Mouse (Mus musculus): ENCODE results near the gene Dst.

The Dst gene

GRCm38 (mm10) chr1:34127714-34128474, 219.9 kb downstream of the Dst start:
- DNase-seq (ENCODE audit: low read depth, low spot score): peak; percentile 97

- DNase-seq (ENCODE audit: low read depth, low spot score): no peak
Measured at GRCm38 (mm10) chr1:34128796-34129195, 220.8 kb downstream of the Dst start.

GRCm38 (mm10) chr1:34129691-34130090, 221.7 kb downstream of the Dst start:
- no peak for DNase-seq (ENCODE audit: low read depth, low spot score)

GRCm38 (mm10) chr1:34130804-34131203, 222.8 kb downstream of the Dst start:
- DNase-seq (ENCODE audit: low read depth, low spot score): no peak

GRCm38 (mm10) chr1:34132875-34133274, 224.8 kb downstream of the Dst start:
- DNase-seq (ENCODE audit: low read depth, low spot score): no peak

GRCm38 (mm10) chr1:34135535-34135934, 227.5 kb downstream of the Dst start:
- DNase-seq (ENCODE audit: low read depth, low spot score): no peak

- peak; percentile 67 for DNase-seq (ENCODE audit: low read depth, low spot score)
Measured at GRCm38 (mm10) chr1:34139191-34139853, 231.3 kb downstream of the Dst start.

GRCm38 (mm10) chr1:34139871-34140471, 231.9 kb downstream of the Dst start:
- DNase-seq (ENCODE audit: low read depth, low spot score): peak; percentile 86

- no peak for DNase-seq (ENCODE audit: low read depth, low spot score)
Measured at GRCm38 (mm10) chr1:34140686-34141085, 232.7 kb downstream of the Dst start.

- DNase-seq (ENCODE audit: low read depth, low spot score): no peak
Measured at GRCm38 (mm10) chr1:34142951-34143580, 235.0 kb downstream of the Dst start.

GRCm38 (mm10) chr1:34144826-34145225, 236.8 kb downstream of the Dst start:
- no peak for DNase-seq (ENCODE audit: low read depth, low spot score)

GRCm38 (mm10) chr1:34148039-34148438, 240.0 kb downstream of the Dst start:
- DNase-seq (ENCODE audit: low read depth, low spot score): peak; percentile 44

- DNase-seq (ENCODE audit: low read depth, low spot score): peak; percentile 79
Measured at GRCm38 (mm10) chr1:34150416-34151093, 242.5 kb downstream of the Dst start.

GRCm38 (mm10) chr1:34152683-34153082, 244.7 kb downstream of the Dst start:
- DNase-seq (ENCODE audit: low read depth, low spot score): no peak

- DNase-seq (ENCODE audit: low read depth, low spot score): no peak
Measured at GRCm38 (mm10) chr1:34156058-34156457, 248.0 kb downstream of the Dst start.

GRCm38 (mm10) chr1:34157702-34158101, 249.7 kb downstream of the Dst start:
- DNase-seq (ENCODE audit: low read depth, low spot score): no peak

GRCm38 (mm10) chr1:34158822-34159221, 250.8 kb downstream of the Dst start:
- no peak for DNase-seq (ENCODE audit: low read depth, low spot score)

GRCm38 (mm10) chr1:34159898-34160297, 251.9 kb downstream of the Dst start:
- no peak for DNase-seq (ENCODE audit: low read depth, low spot score)

GRCm38 (mm10) chr1:34164616-34165295, 256.7 kb downstream of the Dst start:
- DNase-seq (ENCODE audit: low read depth, low spot score): peak; percentile 91

GRCm38 (mm10) chr1:34165926-34166325, 257.9 kb downstream of the Dst start:
- DNase-seq (ENCODE audit: low read depth, low spot score): no peak
